Mouse (Mus musculus) granulocyte monocyte progenitor cell, adult 5-6 weeks (primary cell): ENCODE results near the gene Lime1. TPM values are rescaled to one million over a fixed set of nuclear protein-coding genes. Genes with fewer than 3 reads are reported as not detected.

Experiments
- ATAC-seq: replicated peaks from 2 replicates; pipeline ENCODE4 v1.8.0; 2016; ENCODE audit warnings: mild to moderate bottlenecking, moderate TSS enrichment, inconsistent platforms; ENCODE audit not compliant: poor library complexity, severe bottlenecking
- total RNA-seq, 2 experiments: library from RNA; stranded (forward) in 1 of 2; stranded (reverse) in 1 of 2; fragments of 200-712, 200-1000 nt in 1 of 2; fragments of >200 nt in 1 of 2; fragmentation: Nextera tagmentation in 1 of 2; gene quantifications; 2 replicates each; pipeline ENCODE4 v1.2.3; 2014 to 2017

The Lime1 gene
- total RNA-seq, 2 experiments from 2014 or later, result 20.8 to 24.9 TPM

DNA sequence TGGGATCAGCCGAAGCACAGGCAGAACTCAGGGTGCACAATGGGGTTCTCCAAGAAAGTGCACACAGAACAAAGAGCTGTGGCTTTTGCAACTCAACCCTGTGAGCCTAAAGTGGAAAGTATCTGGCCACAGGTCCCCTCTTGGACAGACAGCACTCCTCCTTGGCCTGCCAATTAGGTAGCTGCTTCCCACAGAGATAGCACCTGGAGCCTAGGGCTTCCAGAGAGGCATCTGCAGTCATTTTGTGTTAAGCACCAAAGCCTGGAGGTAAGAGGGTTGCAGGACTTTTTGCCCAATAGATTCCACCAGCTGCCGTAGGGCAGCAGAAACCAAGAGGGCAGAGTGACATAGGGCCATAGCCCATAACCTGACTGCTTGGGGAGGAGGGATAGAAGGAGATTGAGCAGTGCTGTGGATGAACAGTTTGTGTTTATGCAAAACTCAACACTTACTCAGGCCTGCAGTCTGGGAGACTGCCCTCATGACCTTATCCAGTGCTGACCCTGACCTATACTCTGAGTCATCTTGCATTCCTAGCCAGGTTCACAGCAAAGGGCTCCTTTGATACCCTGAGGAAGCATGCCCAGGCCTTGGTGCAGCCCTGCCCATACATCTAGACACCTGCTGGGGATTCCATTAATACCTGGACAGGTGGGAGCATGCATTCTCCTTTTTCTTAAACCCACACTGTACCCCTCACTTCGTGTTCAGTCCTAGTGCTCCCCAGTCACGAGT, 10.4 kb downstream of the Lime1 start:
- no peak for ATAC-seq

DNA sequence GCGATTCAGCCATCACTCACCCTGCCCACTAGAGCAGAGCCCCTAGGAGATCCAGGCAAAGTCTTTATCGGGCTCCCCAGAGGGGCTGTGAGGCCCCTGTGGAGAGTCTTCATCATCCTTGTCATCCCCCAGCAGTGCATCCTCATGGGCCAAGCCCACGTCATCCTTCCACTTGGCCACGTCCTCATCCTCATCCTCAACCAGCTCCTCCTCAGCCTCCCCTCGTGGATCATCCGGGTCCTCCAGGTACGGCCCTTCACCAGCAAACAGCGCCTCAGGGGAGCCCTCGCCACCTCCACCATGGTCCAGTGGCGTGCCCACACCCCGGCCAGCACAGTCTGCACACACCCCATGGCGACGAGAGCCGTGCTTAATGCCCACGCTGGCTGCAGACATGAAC, 11.1 kb downstream of the Lime1 start:
- ATAC-seq, result no peak

DNA sequence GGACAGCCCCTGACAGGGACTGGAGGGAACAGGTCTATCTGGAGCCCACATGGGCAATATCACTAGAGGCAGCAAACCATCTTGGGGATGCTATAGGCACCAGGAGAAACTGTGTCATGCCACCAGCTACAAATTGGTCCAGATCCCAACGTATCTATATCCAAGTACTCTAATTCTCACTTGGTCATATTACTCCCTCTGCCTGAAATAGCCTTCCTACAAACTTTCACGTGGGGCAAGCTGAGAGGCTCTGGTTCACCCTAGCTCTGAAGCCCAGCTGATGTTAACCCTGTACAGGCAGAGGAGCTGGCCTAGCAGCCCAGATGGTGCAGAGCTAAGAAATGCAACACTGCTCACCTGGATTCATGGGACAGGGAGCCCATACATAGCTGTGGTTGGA, 11.7 kb downstream of the Lime1 start:
- no peak for ATAC-seq

DNA sequence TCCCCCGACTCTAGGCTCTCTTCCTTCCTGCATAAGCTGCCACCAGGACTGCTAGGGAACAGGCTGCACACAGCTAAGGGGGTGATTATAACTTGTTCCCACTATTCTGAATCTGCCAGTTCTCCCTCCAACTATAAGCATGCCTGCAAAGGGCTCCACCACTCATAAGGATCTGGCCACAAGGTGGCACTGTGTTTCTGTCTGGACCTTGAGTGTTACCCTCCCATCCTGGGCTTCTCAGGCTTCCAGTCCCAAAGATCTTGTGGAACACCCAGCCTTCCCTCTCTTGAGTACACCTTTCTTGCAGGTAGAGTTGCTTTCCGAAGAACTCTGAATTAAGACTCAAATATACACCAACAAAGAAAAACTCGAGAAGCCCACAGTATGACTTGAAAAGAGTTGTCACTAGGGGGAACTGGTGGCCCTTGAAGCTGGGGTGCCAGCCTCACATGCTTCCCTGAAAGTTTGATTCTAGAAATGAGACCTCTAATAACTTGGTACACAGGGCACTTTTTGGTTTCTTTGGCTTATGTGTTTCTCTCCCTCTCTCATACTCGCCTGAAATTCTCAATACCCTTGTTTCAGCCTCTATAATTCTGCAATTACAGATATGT, 12.8 kb downstream of the Lime1 start:
- ATAC-seq, result peak; percentile 91

DNA sequence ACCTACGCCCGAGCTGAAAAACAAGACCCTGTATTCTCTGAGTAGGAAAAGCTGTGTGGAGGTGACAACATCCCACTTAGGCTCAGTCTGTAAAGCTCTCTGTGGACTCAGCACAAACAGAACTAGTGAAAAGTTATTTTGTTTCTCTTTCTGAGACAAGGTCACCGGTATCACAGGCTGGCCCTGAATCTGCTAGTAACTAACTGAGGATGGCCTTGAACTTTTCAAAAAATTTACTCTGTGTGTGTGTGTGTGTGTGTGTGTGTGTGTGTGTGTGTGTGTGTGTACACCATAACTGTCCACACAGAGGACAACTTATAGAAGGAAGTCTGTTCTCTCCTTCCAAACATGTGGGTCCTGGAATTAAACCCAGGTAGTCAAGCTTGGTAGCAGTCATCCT, 14.2 kb downstream of the Lime1 start:
- no peak for ATAC-seq

DNA sequence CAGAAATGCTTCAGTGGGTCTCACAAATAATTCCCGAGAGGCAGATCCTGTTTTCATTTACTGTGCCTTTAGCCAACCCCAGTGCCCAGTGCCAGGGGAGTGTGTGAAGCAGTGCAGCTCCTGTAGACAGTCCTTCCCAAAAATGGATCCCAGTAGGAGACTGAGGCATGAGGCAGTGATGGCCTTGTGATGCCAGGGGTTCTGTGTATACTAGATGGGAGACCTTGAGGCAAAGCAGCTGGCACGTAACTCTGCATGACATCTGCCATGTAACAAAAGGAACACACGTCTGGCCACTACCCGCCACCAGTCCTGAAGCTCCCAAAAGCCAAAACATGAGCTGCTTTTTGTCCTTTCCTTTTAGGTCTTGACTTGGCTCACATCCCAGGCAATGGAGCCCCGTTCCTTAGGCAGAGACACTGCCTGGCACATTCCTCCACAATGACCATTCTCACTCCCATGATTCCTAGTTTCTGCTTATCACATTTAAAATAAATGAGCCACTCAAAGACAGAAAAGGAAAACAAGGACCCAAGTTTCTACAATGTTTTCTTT, 17.4 kb downstream of the Lime1 start:
- ATAC-seq, result no peak

DNA sequence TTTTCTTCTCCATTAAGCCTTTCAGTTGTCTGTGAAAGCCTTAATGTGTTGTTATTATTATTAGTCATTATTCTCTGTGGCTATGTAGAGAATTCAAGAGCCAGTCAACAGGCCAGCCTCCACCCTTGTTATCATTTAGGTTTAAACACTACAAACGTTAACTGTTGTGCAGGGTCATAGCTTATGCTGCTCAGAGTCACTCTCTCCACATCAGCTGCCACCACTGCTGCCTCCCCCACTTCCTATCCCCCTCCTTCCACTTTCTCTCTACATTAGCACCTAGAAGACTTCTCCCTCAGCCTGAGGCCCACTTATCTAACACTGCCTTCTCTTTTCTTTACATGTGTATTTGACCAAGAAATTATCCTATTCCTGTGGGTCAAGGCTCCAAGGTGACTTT, 21.6 kb downstream of the Lime1 start:
- no peak for ATAC-seq

DNA sequence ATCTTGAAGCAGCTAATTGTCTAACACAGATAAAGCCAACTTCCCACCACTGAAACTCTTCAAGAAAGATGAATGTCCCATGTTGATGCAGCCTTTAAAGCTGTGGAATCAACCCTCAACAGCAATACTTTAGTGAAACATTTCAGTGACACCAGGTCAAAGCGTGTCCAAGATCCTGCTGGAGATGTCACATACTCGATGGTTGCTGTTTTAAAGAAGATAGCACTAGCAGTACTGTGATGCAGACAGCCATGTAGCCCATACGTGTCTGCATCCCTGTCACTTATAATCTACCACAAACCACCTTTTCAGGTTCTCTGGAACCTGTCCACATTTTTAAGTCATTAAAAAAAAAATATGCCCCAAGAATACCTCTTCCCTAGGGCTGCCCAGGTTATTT, 23.8 kb downstream of the Lime1 start:
- no peak for ATAC-seq

DNA sequence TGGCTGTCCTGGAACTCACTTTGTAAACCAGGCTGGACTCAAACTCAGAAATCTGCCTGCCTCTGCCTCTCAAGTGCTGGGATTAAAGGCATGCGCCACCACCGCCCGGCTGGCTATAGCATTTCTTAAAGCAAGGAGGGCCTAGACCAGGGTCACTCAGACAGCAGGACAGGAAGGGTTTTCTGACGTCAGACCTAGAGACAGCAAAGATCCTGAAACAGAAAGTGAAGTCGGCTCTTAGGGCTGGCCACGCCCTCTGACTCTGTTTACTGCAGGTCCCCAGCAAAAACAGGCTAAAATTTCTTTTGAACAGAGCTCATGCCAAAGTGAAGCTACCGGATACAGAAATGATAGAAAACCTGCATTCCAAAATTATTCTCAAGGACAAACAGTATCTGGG, 29.8 kb downstream of the Lime1 start:
- no peak for ATAC-seq

DNA sequence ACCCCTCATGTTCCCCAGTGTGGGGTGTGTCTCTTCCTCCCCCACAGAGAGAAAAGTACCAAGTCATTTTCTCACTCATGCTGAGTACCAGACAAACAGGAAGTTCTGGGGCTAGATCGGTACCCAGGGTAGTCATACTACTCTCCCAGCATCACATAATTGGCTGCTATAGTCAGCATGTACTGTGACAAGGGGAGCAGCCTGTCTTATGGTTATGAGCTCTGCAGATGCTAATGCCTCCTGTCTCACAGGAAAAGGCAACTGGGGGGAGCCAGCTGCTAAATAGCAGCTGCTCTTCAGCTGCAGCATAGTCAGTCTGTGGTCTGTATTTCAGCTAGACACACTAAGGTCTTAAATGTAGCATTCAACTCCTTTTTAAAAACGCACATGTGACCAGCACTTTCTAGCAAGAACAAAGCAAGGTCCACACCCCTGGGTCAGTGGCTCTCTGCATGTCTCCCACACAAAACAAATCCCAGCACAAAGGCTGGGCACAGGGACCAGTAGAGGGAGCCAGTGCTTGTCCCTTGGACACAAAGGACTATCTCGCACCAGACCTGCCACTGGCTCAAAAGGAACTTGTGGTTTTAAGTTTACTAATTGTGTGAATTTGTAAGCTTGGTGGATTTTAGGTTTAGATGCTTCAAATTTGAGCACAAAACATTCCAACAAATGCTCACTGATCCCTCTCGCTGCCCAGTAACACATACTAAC, 31.0 kb downstream of the Lime1 start:
- ATAC-seq, result peak; percentile 97

DNA sequence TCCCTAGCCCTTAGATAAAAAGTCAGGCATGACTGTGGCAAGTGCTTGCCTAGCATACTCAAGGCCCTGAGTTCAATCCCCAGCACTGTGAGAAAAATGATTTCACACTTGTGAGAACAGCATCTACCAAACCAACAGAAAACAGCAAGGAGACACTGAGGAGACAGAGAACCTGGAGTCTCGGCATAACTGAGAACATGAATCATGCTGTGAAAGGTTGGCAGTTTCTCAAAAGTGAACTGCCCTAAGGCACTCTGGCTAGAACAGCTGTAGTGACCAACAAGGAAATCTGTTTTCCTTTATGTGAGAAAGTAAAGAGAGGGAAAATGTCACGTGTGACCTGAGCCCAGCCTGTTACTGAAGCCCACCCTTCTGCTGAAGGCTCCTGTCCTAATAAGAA, 33.3 kb downstream of the Lime1 start:
- ATAC-seq, result no peak

DNA sequence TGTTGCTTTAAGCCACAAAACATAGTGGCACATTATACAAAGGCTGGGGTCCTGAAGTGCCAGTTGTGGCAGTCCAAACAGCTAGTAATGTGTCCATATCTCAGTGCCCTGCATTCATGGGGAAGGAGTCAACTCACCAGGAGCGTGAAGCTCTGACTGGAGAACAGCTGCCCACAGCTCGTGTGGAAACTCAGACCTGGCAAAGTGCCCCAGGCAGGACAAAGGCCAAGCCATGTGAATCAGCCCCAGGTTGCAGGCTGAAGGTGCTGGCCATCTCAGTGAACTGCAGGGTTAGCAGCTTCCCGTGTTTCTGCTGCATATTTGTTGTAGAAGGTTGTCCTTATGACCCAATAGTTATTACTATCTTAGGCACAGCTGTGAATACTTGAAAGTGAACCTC, 36.1 kb downstream of the Lime1 start:
- ATAC-seq, result no peak

DNA sequence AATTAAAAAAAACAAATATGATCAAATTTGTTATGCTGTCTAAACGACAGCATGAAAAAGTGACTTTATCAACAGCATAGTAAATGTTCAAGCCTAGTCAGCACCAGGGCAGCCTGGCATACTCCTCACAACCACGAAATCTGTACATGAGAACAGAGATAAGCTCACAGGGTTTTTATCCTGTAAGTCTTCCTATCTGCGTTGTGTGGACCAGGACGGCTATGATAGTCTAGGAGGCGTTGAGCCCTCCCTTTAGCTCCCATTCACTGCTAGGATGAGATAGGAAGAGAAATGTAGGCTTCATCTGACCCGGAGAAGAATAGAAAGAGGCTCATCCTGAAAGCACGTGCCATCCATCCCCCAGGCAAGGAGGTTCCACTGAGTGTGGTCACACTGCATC, 39.5 kb downstream of the Lime1 start:
- no peak for ATAC-seq

DNA sequence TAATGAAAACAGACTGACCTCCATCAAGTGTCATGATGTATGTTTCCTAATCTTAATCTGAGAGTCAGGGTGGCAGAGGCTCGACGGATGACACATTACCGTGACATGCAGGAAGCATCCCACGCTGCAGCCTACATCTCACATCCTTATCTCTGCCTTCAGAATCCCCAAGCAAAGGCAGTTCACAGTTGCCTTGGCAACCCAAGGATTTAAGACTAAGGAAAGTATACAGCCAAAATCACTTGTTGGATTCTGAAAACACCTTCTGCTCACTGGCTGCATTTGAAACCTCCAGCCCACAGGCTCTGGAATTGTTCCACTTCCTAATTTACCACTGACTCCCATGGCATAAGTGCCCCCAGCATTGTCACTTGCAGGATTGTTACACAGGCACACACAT, 40.5 kb downstream of the Lime1 start:
- no peak for ATAC-seq

DNA sequence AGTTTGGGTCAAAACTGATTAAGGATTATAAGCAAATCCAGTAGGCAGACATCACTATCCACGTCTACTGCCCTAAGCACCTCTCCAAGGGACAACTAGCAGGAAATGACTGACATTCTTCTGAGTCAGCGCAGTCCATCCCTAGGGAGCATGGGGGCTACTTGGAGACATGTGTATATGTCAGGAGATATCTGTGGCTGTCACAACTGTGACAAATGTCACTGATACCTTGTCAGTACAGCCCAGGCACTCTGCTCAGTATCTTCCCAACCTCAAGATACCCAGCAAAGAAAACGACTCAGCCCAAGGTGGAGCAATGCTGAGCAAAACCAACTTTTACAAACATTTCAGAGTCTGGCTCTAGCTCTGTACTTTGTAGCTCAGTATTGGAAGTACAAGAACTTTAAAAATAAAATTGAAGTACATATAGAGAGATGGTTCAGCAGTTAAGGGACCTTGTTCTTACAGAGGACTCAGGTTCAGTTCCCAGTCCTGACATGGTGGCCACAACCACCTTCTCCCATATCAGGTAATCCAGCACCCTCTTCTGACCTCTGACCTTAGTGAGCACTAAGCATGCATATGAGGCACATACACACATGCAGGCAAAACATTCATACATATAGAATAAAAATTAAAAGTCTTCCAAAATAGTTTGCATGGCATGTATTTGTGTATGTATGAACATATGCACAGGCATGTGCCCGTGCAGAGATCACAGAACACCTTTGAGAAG, 41.2 kb downstream of the Lime1 start:
- ATAC-seq, result no peak

DNA sequence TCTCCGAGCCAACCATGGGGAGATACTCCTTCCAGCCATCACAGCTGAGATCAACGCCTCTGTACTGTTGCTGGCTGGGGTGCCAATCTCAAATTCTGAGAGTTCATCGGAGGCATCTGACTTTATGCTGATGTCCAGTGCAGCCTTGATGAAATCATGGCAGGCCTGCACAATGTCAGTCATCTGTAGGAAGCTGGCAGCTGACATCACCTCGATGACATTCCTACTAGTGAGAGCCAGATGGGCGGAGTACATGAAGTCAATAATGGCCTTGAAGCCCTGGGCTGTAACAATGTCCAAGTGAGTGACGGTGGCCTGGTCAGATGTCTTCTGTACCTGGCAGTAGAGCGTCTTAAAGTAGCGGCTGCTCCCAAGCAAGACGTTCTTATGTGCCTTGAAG, 44.0 kb downstream of the Lime1 start:
- no peak for ATAC-seq

Other genes starting within 250 kb of the Lime1 start
- gene Kcnq2, start 244.8 kb upstream of the Lime1 start, total RNA-seq (2014; fragmentation: Nextera tagmentation), result not detected in 2 replicates
- gene Kcnq2, start 244.8 kb upstream of the Lime1 start, total RNA-seq (2017), result not detected in 2 replicates
- gene Eef1a2, start 223.1 kb upstream of the Lime1 start, total RNA-seq (2014; fragmentation: Nextera tagmentation), result not detected in 2 replicates
- not detected in 2 replicates for gene Eef1a2, start 223.1 kb upstream of the Lime1 start, total RNA-seq (2017)
- 82.3 and 90.4 TPM in 2 replicates for gene Ppdpf, start 192.8 kb upstream of the Lime1 start, total RNA-seq (2014; fragmentation: Nextera tagmentation)
- gene Ppdpf, start 192.8 kb upstream of the Lime1 start, total RNA-seq (2017), result 70.3 and 77.7 TPM in 2 replicates
- gene Ptk6, start 177.3 kb upstream of the Lime1 start, total RNA-seq (2014; fragmentation: Nextera tagmentation), result not detected in 2 replicates
- gene Ptk6, start 177.3 kb upstream of the Lime1 start, total RNA-seq (2017), result not detected in 2 replicates
- not detected in 2 replicates for gene Srms, start 166.9 kb upstream of the Lime1 start, total RNA-seq (2014; fragmentation: Nextera tagmentation)
- gene Srms, start 166.9 kb upstream of the Lime1 start, total RNA-seq (2017), result not detected in 2 replicates
- gene Fndc11, start 160.1 kb upstream of the Lime1 start, total RNA-seq (2014; fragmentation: Nextera tagmentation), result not detected in 2 replicates
- not detected in 2 replicates for gene Fndc11, start 160.1 kb upstream of the Lime1 start, total RNA-seq (2017)
- gene Helz2, start 138.1 kb upstream of the Lime1 start, total RNA-seq (2014; fragmentation: Nextera tagmentation), result 5.6 and 6.1 TPM in 2 replicates
- 3.0 and 6.0 TPM in 2 replicates for gene Helz2, start 138.1 kb upstream of the Lime1 start, total RNA-seq (2017)
- 11.8 and 15.3 TPM in 2 replicates for gene Gmeb2, start 92.0 kb upstream of the Lime1 start, total RNA-seq (2014; fragmentation: Nextera tagmentation)
- 10.4 and 16.5 TPM in 2 replicates for gene Gmeb2, start 92.0 kb upstream of the Lime1 start, total RNA-seq (2017)
- not detected in 2 replicates for gene Stmn3, start 65.6 kb upstream of the Lime1 start, total RNA-seq (2014; fragmentation: Nextera tagmentation)
- gene Stmn3, start 65.6 kb upstream of the Lime1 start, total RNA-seq (2017), result not detected in 2 replicates
- gene Rtel1, start 60.3 kb upstream of the Lime1 start, total RNA-seq (2014; fragmentation: Nextera tagmentation), result 63.9 and 85.0 TPM in 2 replicates
- 30.1 and 47.5 TPM in 2 replicates for gene Rtel1, start 60.3 kb upstream of the Lime1 start, total RNA-seq (2017)
- 12.8 and 18.3 TPM in 2 replicates for gene Zgpat, start 15.2 kb upstream of the Lime1 start, total RNA-seq (2014; fragmentation: Nextera tagmentation)
- gene Zgpat, start 15.2 kb upstream of the Lime1 start, total RNA-seq (2017), result 29.8 and 35.7 TPM in 2 replicates
- gene Arfrp1, start 14.7 kb upstream of the Lime1 start, total RNA-seq (2014; fragmentation: Nextera tagmentation), result 34.1 and 43.2 TPM in 2 replicates
- gene Arfrp1, start 14.7 kb upstream of the Lime1 start, total RNA-seq (2017), result 38.6 and 39.2 TPM in 2 replicates
- 1.1 TPM in 1 of 2 replicates, not detected in the other for gene Zbtb46, start 79.3 kb downstream of the Lime1 start, total RNA-seq (2014; fragmentation: Nextera tagmentation)
- 0.13 and 0.15 TPM in 2 replicates for gene Zbtb46, start 79.3 kb downstream of the Lime1 start, total RNA-seq (2017)
- not detected in 2 replicates for gene Abhd16b, start 113.1 kb downstream of the Lime1 start, total RNA-seq (2014; fragmentation: Nextera tagmentation)
- not detected in 2 replicates for gene Abhd16b, start 113.1 kb downstream of the Lime1 start, total RNA-seq (2017)
- gene Tpd52l2, start 117.1 kb downstream of the Lime1 start, total RNA-seq (2014; fragmentation: Nextera tagmentation), result 43.1 and 60.9 TPM in 2 replicates
- 115 and 129 TPM in 2 replicates for gene Tpd52l2, start 117.1 kb downstream of the Lime1 start, total RNA-seq (2017)
- gene Dnajc5, start 140.4 kb downstream of the Lime1 start, total RNA-seq (2014; fragmentation: Nextera tagmentation), result 43.8 and 47.1 TPM in 2 replicates
- 46.4 and 54.5 TPM in 2 replicates for gene Dnajc5, start 140.4 kb downstream of the Lime1 start, total RNA-seq (2017)
- 118 and 128 TPM in 2 replicates for gene Uckl1, start 204.8 kb downstream of the Lime1 start, total RNA-seq (2014; fragmentation: Nextera tagmentation)
- gene Uckl1, start 204.8 kb downstream of the Lime1 start, total RNA-seq (2017), result 41.5 and 54.1 TPM in 2 replicates
- gene Prpf6, start 211.8 kb downstream of the Lime1 start, total RNA-seq (2014; fragmentation: Nextera tagmentation), result 30.8 and 35.2 TPM in 2 replicates
- 68.8 and 71.6 TPM in 2 replicates for gene Prpf6, start 211.8 kb downstream of the Lime1 start, total RNA-seq (2017)
- gene Zfp512b, start 212.7 kb downstream of the Lime1 start, total RNA-seq (2014; fragmentation: Nextera tagmentation), result 21.1 and 23.5 TPM in 2 replicates
- 11.6 and 15.6 TPM in 2 replicates for gene Zfp512b, start 212.7 kb downstream of the Lime1 start, total RNA-seq (2017)
- 6.2 and 13.1 TPM in 2 replicates for gene Samd10, start 219.1 kb downstream of the Lime1 start, total RNA-seq (2014; fragmentation: Nextera tagmentation)
- 3.2 and 4.5 TPM in 2 replicates for gene Samd10, start 219.1 kb downstream of the Lime1 start, total RNA-seq (2017)